Comparison of ENCODE assay signal across 23 mouse cellular contexts in genomic region chr6:17337724-17338123, GRCm38 (mm10). TPM values are rescaled to one million over a fixed set of nuclear protein-coding genes. Genes with fewer than 3 reads are reported as not detected.
"Had no signal": no experiment of that assay in that cellular context is flagged by ENCODE, and none has a peak within 500 bp of the region (broad histone marks: within the 10 kb centered on the region; RNA-seq: fewer than 3 reads in every experiment).

No protein-coding gene starts in this region.

- H3K9me3 ChIP-seq: liver, embryonic 15.5 days; lung, embryonic 15.5 days; megakaryocyte, embryonic 14.5 days; midbrain, embryonic 13.5 days; midbrain, embryonic 15.5 days; neural tube, embryonic 12.5 days had no signal

- H3K4me1 ChIP-seq: lung, embryonic 15.5 days; megakaryocyte, embryonic 14.5 days; midbrain, embryonic 13.5 days; midbrain, embryonic 15.5 days; neural tube, embryonic 12.5 days had no signal

- H3K36me3 ChIP-seq: liver, embryonic 15.5 days; lung, embryonic 15.5 days; midbrain, embryonic 13.5 days; midbrain, embryonic 15.5 days; neural tube, embryonic 12.5 days had no signal

- H3K27me3 ChIP-seq: liver, embryonic 15.5 days; lung, embryonic 15.5 days; megakaryocyte, embryonic 14.5 days; midbrain, embryonic 13.5 days; midbrain, embryonic 15.5 days; neural tube, embryonic 12.5 days had no signal

- ATAC-seq: liver, postnatal 0 days; lung, postnatal 0 days; midbrain, embryonic 13.5 days; midbrain, embryonic 15.5 days had no signal

- H3K9ac ChIP-seq: liver, embryonic 15.5 days; liver, postnatal 0 days; lung, embryonic 15.5 days; midbrain, embryonic 13.5 days; midbrain, embryonic 15.5 days; neural tube, embryonic 12.5 days had no signal

- H3K4me3 ChIP-seq: liver, embryonic 15.5 days; lung, embryonic 15.5 days; megakaryocyte, embryonic 14.5 days; midbrain, embryonic 13.5 days; midbrain, embryonic 15.5 days; neural tube, embryonic 12.5 days had no signal

- H3K4me2 ChIP-seq: liver, embryonic 15.5 days; lung, embryonic 15.5 days; midbrain, embryonic 11.5 days; midbrain, embryonic 13.5 days; midbrain, embryonic 15.5 days; neural tube, embryonic 12.5 days had no signal

- H3K27ac ChIP-seq: liver, embryonic 15.5 days; lung, embryonic 15.5 days; macrophage; midbrain, embryonic 13.5 days; midbrain, embryonic 15.5 days; neural tube, embryonic 12.5 days had no signal

- DNase-seq: liver, postnatal 0 days; lung, adult 2 months; lung, postnatal 14 days; lung, postnatal 36 days; retina, postnatal 1 day; right cerebral cortex, postnatal 25 days; right cerebral cortex, postnatal 4 days; spleen, adult 18-20 months; thymus, adult 18-20 months; thymus, postnatal 14 days; thymus, postnatal 36 days had no signal

RNA-seq across cellular contexts. Expression of gene Cav1, which starts 31.6 kb away (rescaled TPM):
- total RNA-seq: megakaryocyte progenitor cell, adult 5-6 weeks; monocyte, adult 5-6 weeks; neutrophil, adult 5-6 weeks had no signal
